Mouse (Mus musculus) G1E (cell line): ENCODE data around the gene Cd151. TPM values are rescaled to one million over a fixed set of nuclear protein-coding genes. Genes with fewer than 3 reads are reported as not detected.
A peak's percentile ranks its signal among the peaks of the same experiment; 100 is the strongest.

Experiments
- ATAC-seq: 2 replicates; pipeline ENCODE4 v1.8.0; 2016; ENCODE audit warnings: mild to moderate bottlenecking; ENCODE audit not compliant: insufficient number of reproducible peaks, poor library complexity, low FRiP score, severe bottlenecking; ENCODE audit errors: extremely low read depth
- DNase-seq: peaks from one replicate; pipeline ENCODE4 v3.0.0; 2012; ENCODE audit warnings: low spot score
- H3K27me3 ChIP-seq: 2 replicates; pipeline ENCODE4 v1.6.1; 2012; ENCODE audit warnings: mild to moderate bottlenecking, low read length, inconsistent platforms; ENCODE audit not compliant: insufficient read depth
- H3K36me3 ChIP-seq: replicated peaks from 2 replicates; pipeline ENCODE3; 2012; ENCODE audit warnings: mild to moderate bottlenecking, inconsistent platforms
- H3K4me1 ChIP-seq: 2 replicates; pipeline ENCODE4 v1.6.1; 2012; ENCODE audit warnings: low read depth, low read length, inconsistent platforms, mixed read lengths; ENCODE audit not compliant: insufficient read depth
- H3K4me3 ChIP-seq: 2 replicates; pipeline ENCODE4 v1.5.1; 2012; ENCODE audit warnings: low read depth, mild to moderate bottlenecking, inconsistent platforms, low read length, moderate library complexity, mixed read lengths
- H3K9me3 ChIP-seq: replicated peaks from 2 replicates; pipeline ENCODE4 v1.6.1; 2012; ENCODE audit warnings: inconsistent platforms
- CTCF ChIP-seq: IDR thresholded peaks from 2 replicates; pipeline ENCODE4 v1.5.1; 2012; ENCODE audit warnings: low read depth, low read length, inconsistent platforms, mixed read lengths
- GATA1 ChIP-seq: IDR thresholded peaks from 2 replicates; pipeline ENCODE4 v1.6.1; 2012; ENCODE audit warnings: borderline replicate concordance, low read length, inconsistent platforms, mixed read lengths
- GATA2 ChIP-seq: IDR thresholded peaks from 2 replicates; pipeline ENCODE4 v1.6.1; 2012; ENCODE audit warnings: low read depth, low read length, inconsistent platforms, borderline replicate concordance
- POLR2AphosphoS5 ChIP-seq: IDR thresholded peaks from 2 replicates; pipeline ENCODE4 v1.6.1; 2012; ENCODE audit warnings: low read depth, low read length, inconsistent platforms; ENCODE audit not compliant: insufficient replicate concordance
- TAL1 ChIP-seq: conservative IDR thresholded peaks from 2 replicates; pipeline ENCODE4 v1.6.1; 2012; ENCODE audit warnings: low read depth, low read length, inconsistent platforms, mixed read lengths
- polyA plus RNA-seq: library from polyadenylated mRNA; stranded (reverse); fragments of >175 nt; gene quantifications from 2 replicates; pipeline ENCODE4 v1.2.3, GENCODE M21; 2012
- total RNA-seq, 2 experiments: library from RNA; stranded (forward) in 1 of 2; stranded (reverse) in 1 of 2; fragments of 200-1000 nt in 1 of 2; fragments of >200 nt in 1 of 2; fragmentation: Nextera tagmentation in 1 of 2; gene quantifications; 2 replicates each; pipeline ENCODE4 v1.2.3; 2014 to 2017

The Cd151 gene
- total and polyA plus RNA-seq, 3 experiments: 13.3 to 24.3 (median 13.8) TPM

DNA sequence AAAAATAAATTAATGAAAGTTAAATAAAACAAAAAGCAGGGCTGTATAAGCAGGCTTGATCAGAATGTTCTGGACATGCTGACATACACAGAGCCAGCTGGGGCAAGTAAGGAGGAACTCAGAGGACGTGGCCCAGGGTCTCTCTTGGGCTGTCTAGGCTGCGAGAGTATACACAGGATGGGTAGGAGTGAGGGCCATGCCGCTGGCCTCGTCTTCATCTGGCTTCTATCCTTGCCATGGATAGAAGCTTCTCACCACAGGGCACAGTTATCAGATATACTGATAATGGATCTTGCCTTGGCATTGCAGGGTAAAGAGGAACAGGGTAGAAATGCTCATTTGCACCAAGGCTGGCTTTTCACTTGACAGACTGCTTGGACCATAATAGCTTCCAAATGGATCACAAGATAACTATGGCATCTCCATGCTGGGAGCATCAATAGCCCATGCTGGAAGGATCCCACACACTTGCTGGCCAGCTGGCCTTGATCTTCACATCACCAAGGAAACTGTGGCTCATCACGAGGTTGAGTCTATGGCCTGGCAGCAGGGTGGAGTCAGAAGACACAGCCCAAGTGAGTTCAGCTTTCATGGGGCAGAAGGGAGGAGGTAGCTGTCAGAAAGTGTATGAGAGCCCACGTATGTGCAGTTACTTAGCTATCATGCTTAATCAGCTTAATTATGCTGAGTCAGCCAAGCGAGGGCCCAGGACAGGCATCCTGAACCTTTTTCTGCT, 34.8 kb downstream of the Cd151 start:
- H3K36me3 ChIP-seq: peaks cover 69% of the 10 kb centered on the region
- H3K4me3 ChIP-seq: no peak overlapping the region
- H3K4me1 ChIP-seq: peaks cover 22% of the 10 kb centered on the region
- no peaks in the 10 kb centered on the region for H3K27me3 ChIP-seq
- DNase-seq (no peak), ATAC-seq (no peak)
- H3K9me3 ChIP-seq: no peaks in the 10 kb centered on the region
- TF ChIP-seq CTCF (no peak), TAL1 (no peak), POLR2AphosphoS5 (no peak), GATA1 (no peak), GATA2 (no peak)

DNA sequence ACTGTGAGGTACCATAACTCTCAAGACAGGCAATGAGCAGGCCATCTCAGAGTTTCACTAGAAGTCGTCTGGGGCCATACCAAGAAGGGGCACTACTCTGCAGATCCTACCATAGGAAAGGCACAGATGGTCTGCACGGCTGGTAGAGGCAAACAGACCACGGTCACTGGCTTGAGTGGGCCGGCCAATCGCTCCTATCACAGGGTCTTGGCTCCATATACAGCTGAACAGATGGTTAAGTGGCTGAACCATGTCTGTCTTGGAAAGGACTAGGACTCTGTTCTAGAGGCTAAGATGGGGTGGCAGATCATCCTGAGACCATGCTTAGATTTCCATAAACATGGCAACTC, 35.3 kb downstream of the Cd151 start:
- ATAC-seq: no peak
- Histone ChIP-seq H3K9me3 (no peaks in the 10 kb centered on the region), H3K27me3 (no peaks in the 10 kb centered on the region)

DNA sequence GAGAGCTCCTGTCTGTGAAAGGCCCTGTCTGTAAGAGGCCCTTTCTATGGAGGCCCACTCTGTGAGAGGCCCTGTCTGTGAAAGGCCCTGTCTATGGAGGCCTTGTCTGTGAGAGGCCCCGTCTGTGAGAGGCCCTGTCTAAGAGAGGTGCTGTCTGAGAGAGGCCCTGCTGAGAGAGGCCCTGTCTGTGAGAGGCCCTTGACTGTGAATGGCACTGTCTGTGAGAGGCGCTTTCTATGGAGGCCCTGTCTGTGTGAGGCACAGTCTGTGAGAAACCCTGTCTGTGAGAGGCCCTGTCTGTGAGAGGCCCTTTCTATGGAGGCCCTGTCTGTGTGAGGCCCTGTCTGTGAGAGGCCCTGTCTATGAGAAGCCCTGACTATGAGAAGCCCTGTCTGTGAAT, 39.1 kb downstream of the Cd151 start:
- TF ChIP-seq GATA1 (no peak), TAL1 (no peak), CTCF (no peak), GATA2 (no peak), POLR2AphosphoS5 (no peak)
- ATAC-seq: peak; percentile 35; the same call in 1 of the 2 replicates
- DNase-seq: no peak
- peaks cover 40% of the 10 kb centered on the region for H3K4me1 ChIP-seq
- H3K36me3 ChIP-seq: peaks cover 67% of the 10 kb centered on the region
- peak overlapping the region; percentile 6; the same call in 1 of the 2 replicates for H3K4me3 ChIP-seq
- H3K27me3 ChIP-seq: no peaks in the 10 kb centered on the region
- H3K9me3 ChIP-seq: no peaks in the 10 kb centered on the region

More for the DNA sequence above, 35.3 kb downstream of the Cd151 start:
- peaks cover 64% of the 10 kb centered on the region for H3K36me3 ChIP-seq
- DNase-seq: no peak
- H3K4me1 ChIP-seq: peaks cover 27% of the 10 kb centered on the region
- no peak overlapping the region for H3K4me3 ChIP-seq
- TF ChIP-seq TAL1 (no peak), GATA1 (no peak)

DNA sequence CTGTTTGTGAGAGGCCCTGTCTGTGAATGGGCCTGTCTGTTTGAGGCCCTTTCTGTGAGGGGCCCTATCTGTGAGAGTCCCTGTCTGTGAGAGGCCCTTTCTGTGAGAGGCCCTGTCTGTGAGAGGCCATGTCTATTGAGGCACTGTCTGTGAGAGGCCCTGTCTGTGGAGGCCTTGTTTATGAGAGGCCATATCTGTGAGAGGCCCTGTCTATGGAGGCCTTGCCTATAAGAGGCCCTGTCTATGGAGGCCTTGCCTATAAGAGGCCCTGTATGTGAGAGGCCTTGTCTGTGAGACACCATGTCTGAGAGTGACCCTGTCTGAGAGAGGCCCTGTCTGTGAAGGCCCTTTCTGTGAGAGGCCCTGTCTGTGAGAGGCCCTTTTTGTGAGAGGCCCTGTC, 41.0 kb downstream of the Cd151 start:
- DNase-seq (no peak), ATAC-seq (0 out of 2 replicates have a peak, but pooled peaks have one; percentile 16)
- Histone ChIP-seq H3K4me3 (no peak overlapping the region), H3K4me1 (peaks cover 34% of the 10 kb centered on the region), H3K36me3 (peaks cover 64% of the 10 kb centered on the region), H3K27me3 (no peaks in the 10 kb centered on the region), H3K9me3 (no peaks in the 10 kb centered on the region)
- no peak for TF ChIP-seq GATA2
- no peak for TF ChIP-seq GATA1
- TF ChIP-seq TAL1: no peak
- TF ChIP-seq POLR2AphosphoS5: no peak
- TF ChIP-seq CTCF: no peak

DNA sequence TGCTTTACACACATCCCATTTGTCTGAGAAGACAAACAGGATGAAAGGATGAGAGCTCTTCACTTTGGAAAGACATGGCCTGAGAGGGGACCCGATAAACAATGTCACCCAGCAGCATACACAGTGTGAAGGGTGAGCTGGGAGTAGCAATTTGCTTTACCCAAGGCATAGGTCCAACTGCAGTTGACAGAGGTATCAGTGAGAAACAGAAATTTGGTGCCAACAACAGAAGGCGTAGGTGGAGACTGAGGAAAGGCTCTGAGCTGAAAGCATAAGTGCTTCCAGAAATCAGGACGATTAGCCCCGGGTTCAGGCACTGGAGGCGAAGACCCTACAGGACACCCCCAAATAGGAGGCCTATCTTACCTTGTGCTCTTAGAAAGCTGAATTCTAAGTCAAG, 43.0 kb downstream of the Cd151 start:
- Histone ChIP-seq H3K36me3 (peaks cover 79% of the 10 kb centered on the region), H3K9me3 (no peaks in the 10 kb centered on the region), H3K4me1 (peaks cover 34% of the 10 kb centered on the region), H3K4me3 (no peak overlapping the region), H3K27me3 (no peaks in the 10 kb centered on the region)
- DNase-seq (no peak), ATAC-seq (no peak)
- TF ChIP-seq CTCF: no peak
- no peak for TF ChIP-seq GATA1
- TF ChIP-seq POLR2AphosphoS5: no peak
- TF ChIP-seq TAL1: no peak
- no peak for TF ChIP-seq GATA2

DNA sequence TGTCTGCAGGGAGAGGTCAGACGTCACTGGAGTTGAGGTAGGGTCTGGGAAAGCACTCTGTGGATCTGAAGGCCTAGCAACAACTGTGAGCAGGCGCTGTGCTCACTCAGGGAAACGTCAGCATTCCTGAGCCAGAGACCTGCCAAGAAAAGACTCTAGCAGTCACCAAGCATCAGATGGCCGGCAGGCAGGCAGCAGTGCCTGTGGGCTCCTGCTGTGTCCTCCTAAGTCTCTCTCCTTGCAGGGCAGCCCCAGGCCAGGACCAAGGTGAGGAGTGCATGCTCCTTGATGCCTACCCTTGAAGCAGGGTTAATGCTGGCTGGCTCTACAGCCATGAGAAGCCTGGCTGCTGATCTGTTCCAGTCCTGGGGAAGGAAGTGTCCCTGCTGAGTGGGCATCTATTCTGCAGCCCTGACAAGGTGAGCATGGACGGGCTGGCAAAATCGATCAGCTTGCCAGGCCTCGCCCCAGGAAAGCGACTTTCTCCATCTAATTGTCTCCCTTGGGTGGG, 43.5 kb downstream of the Cd151 start:
- DNase-seq (no peak), ATAC-seq (no peak)
- H3K4me3 ChIP-seq: no peak overlapping the region
- TF ChIP-seq TAL1 (no peak), GATA2 (no peak), GATA1 (no peak), POLR2AphosphoS5 (no peak), CTCF (no peak)
- H3K27me3 ChIP-seq: no peaks in the 10 kb centered on the region
- peaks cover 81% of the 10 kb centered on the region for H3K36me3 ChIP-seq
- peaks cover 31% of the 10 kb centered on the region for H3K4me1 ChIP-seq
- no peaks in the 10 kb centered on the region for H3K9me3 ChIP-seq

DNA sequence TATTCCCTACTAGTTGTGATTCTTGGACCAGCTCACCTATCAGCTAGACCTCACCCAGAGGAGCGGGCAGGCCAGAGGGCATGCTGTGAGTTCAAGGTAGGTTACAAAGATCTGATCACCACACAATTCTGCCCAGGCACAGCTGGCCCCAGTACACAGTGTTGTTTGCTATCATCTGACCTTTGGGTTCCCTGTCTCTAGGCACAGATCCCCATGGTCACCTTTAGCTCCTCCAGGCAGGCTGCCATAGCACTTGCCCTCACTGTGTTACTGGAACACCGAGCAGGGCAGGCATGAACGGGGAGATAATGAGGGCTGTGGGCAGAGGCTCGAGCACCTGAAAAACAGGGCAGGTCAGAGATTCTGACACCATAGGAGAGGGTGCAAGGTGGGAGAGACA, 50.4 kb downstream of the Cd151 start:
- DNase-seq (no peak), ATAC-seq (no peak)
- H3K36me3 ChIP-seq: peaks cover 88% of the 10 kb centered on the region
- H3K9me3 ChIP-seq: no peaks in the 10 kb centered on the region
- TF ChIP-seq CTCF: no peak
- no peak for TF ChIP-seq TAL1
- no peak for TF ChIP-seq GATA2
- no peak for TF ChIP-seq POLR2AphosphoS5
- TF ChIP-seq GATA1: no peak
- no peak overlapping the region for H3K4me3 ChIP-seq
- H3K27me3 ChIP-seq: no peaks in the 10 kb centered on the region
- peaks cover 10% of the 10 kb centered on the region for H3K4me1 ChIP-seq
